Mouse (Mus musculus): ENCODE measurements at regions not wholly inside any gene's neighbourhood (a gene's known extent, or its start where the extent isn't known, plus 50 kb on each side); places are given as distances from the start of the nearest gene placed in this dataset.

DNA sequence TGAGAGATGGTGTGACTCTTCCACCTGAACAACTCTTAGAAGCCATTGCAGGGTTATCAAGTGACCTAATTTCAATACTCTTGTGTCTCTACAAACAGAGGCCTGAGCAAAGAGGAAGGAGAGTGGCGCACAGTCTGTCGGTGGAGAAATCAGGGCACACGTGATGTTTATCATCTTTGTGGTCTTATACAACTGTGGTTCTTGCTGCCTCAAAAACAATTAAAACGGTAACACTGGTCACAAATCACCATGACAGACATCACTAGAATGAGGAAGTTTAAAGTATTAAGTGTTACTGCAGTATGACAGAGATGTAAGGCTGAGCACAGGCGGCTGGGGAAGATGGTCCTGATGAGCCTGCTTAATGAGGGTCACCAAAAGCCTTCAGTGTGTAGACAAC is 73.6 kb downstream of the Sdc1 start:
- DNase-seq: no peak

DNA sequence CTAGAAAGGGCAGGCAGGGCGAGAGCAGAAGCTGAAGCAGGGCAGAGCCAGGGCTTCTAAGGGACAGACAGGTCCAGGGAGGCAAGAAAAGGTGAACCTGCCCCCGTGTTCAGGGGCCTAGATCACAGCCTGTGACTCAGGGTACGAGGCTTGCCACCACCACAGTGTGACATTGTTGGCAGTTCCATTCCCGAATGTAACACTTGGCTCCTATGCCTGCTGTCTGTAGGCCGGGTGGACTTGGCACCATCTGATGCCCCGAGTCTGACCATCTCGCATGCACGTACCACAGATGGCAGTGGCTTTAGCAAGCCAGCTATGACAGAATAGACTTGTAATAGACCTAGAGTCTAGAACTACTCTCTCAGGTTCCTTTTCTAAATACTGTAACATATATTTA is 74.3 kb downstream of the Sdc1 start:
- DNase-seq: peak; percentile 77

DNA sequence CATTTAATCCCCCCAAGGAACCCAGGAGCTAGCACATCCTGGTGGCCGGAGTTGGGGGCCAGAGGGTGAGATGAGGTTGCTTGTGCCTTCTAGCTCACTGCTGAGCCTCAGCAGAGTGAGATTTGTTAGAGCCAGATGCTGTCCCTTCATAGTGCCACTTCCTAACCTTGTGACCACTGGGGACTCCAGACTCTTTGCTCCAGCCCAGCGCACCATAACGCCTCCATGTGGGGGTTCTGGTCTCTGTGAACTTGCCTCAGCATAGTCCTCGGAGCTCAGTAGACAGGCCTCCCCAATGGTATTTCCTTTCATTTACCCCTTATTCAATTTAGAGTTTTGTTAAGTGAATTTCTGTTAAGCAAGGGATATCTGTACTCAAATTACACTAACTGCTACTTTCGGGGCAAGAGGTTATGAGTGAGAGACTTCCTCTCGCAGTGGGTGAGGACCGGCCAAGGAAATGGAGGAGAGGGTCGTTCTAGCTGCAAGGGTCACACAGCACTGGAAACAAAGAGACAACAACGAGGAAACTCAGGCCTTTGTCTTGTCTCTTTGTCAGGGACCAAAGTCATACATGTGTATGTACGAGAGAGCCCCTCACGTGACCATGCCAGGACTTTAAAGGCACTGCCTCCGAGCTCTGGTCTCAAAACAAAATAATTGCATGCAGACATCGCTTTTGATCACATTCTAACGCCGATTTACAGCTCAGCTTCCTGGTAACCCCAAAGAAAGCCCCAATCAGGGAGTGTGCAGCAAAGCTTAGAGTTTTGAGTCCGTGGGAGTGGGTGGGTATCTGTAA is 74.8 kb upstream of the Laptm4a start:
- no peak for DNase-seq

DNA sequence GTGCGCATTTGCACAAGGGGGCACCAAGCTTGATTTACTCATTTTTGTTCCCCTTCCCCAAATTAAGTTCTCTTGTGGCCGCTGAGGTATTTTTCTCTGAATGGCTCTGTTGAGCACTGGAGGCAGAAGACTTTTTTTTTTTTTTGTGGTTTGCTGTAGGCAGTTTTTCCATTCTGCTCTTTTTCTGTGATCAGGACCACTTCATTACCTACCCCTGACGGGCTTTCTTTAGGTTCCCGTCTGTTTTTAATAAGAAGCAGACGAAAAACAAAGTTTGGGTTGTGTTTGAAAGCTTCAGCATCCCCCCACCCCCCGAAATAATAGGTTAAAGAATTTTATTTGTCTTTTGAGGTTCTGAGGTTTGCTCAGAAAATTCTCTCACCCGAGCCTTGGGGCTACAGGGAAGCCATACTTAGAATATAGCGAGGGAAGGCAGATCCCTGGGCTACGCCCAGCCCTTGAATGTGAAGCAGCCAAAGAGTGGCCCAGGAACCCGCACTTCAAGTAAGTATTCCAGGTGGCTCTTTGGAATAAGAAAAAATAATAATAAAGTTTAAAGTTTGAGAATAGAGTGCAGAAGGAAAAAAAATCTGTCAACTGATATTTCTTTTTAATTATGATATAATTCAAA is 74.1 kb upstream of the Laptm4a start:
- DNase-seq: no peak

DNA sequence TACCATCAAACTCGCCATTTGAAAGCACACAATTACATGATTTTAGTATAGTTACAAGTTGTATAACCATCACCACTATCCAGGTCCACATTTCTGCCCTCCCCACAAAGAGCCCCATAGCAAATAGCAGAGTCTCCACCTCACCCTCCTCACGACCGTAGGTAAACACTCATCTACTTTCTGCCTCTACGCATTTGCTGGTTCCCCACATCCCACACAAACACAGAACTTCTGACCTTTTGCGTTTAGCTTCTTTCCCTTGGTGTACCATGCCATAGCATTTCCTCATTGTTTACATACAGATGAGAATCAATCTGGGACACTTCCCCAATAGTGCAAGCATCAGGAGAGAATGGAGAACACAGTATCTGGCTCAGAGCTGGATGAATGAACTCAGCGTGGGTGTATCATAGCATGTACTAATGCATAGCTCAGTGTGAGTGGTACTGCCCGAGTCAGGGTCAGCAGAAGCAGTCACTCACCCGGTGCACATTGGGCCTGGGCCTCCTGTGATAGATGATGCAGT is 73.5 kb upstream of the Laptm4a start:
- DNase-seq: no peak

DNA sequence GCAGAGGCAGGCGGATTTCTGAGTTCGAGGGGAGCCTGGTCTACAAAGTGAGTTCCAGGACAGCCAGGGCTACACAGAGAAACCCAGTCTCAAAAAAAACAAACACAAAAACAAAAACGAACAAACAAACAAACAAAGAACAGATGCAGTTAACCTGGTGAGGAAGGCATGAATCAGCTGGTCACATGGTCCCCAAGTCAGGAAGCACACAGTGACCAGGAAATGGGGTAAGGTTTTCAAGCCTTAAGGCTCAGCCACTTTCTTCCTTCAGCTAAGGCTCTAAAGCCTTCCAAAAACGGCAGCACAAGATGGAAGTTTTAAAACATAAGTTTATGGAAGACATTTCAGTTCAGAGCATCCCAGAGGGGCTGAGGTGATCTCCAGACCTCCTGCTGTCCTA is 67.6 kb upstream of the Laptm4a start:
- no peak for DNase-seq

DNA sequence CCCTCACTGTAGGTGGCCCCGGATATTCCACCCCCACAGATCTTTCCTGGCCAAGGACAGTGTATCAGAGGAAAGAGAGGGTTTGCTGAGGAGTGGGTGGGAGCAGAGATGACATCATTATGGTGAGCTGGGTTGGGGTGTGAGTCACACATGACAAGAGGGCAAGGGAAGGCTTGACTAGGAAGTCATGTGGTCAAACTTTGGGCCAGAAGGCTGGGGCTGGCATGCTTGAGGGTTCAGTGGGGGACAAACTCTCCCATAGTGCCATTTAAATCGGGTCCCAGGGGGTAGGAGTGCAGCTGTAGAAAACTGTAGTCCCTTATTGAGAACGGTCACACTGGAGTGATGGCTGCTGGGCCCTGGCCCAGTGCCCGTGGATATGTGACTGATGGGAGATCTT is 67.1 kb upstream of the Laptm4a start:
- DNase-seq: no peak

DNA sequence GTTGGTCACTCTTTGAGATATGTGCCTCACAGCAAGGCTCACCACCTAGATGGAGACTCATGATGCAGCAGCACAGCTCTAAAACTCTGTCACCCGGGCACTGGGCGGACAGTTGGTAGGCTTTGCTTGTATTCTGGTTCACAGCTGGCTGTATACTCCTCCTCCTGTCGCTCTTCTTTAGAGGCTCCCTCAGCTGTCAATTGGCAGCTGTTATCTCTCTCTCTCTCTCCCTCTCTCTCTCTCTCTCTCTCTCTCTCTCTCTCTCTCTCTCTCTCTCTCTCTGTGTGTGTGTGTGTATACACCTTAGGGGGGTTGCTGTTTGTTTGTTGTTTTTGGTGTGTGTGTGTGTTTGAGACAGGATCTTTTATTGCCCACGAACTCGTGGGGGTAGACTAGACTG is 66.3 kb upstream of the Laptm4a start:
- no peak for DNase-seq

DNA sequence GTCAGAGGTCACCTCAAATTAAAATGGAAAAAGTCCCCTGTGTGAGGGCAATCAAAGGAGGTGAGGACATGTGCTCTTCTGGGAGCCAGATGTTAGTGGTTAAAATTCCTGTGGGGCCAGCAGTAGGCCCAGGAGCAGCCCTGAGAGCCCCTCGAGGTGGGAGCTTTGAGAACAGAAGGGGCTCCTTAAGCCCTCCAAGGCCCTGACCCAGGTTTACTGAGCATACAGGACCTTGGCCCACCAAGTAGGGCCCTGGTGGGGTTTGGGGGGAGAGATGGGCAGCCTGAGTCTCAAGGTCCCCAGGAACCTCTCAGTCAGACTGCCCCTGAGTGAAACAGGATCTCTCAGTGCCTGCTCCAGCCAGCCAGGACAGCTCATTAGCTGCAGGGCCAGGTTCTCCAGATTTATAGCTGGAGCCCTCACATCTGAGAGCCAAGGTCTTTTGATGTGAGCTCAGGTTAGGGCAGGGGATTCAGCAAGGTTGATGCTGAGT is 65.4 kb upstream of the Laptm4a start:
- DNase-seq: no peak

DNA sequence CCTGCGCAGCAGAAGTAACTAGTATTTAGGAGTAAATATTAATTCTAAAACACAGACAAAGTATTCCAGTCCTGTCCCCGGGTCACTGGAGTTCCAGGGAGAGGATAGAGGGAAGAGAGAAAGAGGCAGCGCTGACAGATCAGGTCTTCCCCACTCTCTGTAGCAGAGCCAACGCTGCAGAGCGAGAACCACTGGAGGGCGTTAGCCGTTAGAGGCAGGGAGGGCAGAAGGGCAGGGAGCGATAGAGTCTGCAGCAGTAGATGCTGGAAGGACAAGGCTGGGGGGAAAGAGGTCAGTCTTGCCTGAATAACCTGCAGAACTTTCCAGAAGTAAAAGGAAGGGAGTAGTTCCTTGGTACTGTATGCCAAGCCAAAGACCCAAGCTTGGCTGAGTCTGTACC is 64.2 kb upstream of the Laptm4a start:
- no peak for DNase-seq

DNA sequence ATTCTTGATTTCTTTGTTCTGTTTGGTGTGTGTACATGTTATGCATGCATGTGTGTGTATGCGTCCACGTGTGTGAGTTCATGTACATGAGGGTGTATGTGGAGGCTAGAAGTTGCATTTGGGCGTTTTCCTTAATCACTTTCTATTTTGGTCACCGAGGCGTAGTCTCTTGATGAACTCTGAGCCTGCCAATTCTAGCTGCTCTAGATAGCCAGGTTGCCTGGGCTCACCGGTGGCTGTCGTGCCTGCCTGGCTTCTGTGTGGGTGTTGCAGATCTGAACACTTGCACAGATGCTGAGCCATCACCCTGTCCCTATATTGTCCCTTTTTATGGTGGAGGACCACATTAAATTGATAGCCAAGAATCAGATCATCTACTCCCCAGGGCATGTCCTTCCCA is 62.7 kb upstream of the Laptm4a start:
- DNase-seq: no peak

DNA sequence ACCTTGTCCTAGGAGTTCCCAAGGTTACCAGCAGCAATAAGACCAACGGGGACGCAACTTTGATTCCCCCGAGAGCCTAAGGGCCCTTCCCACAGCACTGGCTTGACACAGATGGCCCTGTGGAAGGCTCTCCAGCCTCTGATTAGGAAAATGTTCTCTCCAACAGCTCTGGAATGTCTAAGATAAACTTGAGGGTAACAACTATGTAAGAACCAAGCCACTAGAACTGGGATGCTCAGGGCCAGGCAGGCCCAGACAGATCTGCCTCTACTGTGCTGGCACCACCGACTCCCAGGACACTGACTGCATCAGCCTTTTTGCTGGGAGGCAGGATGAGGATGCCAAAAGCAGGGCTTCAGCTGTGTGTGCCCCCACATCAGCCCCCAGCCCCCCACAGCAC is 61.9 kb upstream of the Laptm4a start:
- DNase-seq: no peak

DNA sequence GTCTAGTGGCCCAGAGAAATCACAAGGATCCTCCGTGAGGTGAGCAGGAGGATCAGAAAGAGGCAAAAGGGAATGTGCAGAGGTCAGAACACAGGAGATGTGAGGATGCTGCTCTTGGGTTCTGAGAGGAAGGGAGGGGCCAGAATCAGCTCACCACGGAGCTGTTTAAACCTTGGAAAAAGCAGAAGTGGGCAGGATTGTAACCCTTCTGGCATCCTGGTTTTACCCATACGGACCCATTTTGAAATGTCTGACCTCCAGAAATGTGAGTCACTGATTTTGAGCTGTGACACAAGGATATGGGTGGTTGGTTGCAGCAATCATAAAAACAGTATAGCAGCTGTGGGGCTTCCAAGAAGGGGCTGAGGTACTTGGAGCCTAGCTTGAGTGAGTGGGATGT is 56.6 kb upstream of the Laptm4a start:
- DNase-seq: no peak

DNA sequence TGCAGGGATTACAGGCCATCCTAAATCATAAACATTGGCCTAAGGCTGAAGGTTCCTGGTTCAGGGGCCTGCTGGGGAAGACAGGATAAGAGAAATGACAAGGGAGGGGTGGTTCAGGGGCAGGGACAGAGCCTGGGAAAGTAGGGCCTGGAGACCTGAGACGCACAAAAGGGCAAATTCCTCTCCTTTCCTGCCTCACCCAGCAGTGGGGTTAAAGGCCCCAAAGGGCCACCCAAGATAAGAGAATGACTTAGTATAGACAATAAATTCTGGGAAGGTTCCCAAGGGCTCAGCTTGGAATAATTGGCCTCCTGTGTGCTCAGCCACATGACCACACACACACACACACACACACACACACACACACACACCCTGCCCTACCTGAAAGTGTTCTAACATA is 56.2 kb upstream of the Laptm4a start:
- no peak for DNase-seq

DNA sequence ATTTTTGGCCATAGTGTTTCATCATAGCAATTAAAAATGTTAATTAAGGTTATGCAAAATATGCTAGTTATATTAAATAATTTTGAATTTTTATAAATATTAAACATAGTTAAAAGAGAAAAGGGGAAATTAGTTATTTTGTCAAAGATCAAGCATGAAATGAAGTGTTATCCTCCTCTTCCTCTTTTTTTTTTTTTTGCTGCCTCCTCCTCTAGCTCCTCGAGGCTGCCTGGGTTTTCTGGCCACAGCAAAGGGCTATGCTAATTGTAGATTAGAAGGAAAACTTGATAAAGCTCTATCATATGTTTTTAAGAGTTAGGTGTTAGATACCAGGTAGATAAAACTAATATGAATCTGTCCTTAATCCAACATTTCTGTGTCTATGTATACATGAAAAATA is 54.4 kb upstream of the Laptm4a start:
- DNase-seq: no peak

DNA sequence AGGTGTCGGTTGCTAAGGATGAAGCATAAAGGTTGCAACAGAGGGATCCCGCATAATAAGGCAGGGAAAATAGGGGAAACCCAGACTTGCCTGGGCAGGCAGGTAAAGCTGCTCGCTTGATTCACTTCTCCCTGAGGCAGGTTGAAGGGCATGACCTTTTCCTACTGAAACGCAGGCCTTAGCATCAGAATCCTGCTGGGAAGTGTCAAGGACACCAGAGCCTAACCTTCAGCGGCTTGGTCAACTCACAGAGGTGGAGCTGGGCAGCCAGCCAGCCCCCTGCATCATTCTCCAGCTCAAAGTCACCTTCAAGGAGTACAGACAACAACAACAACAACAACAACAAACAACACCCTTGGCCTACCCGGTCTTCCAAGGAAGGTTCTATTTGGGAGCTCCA is 52.8 kb upstream of the Laptm4a start:
- DNase-seq: no peak

DNA sequence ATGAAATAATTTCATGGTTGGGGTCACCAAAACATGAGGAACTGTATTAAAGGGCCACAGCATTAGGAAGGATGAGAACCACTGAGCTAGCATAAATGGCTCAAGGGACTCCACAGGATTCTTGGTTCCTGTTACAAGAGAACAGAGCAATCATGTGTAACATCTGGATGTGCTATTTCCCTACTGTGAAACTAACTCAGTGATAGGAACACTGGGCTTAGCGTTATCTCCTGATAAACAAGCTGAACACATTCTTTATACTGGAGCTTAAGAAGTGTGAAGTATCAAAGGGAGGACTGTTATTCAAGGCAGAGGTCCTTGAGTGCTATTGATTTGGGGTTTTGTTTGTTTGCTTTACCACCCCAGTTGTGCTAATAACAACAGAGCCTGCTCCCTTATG is 52.3 kb upstream of the Laptm4a start:
- DNase-seq: no peak
